Mouse (Mus musculus) activated CD4-positive, CD25-positive, alpha-beta regulatory T cell, adult 4 months (primary cell): ENCODE data around the gene Mapre1. TPM values are rescaled to one million over a fixed set of nuclear protein-coding genes. Genes with fewer than 3 reads are reported as not detected.
A peak's percentile ranks its signal among the peaks of the same experiment; 100 is the strongest.
"Not testable (repeated sequence)": the region's sequence is repeated elsewhere in the genome, so short reads cannot be mapped to it uniquely, and the experiment has no call there.

ENCODE experiments used
- ATAC-seq: one replicate; pipeline ENCODE4 v1.8.0; 2017
- polyA plus RNA-seq, 2 experiments: library from polyadenylated mRNA; unstranded; fragments of 100-300 nt; shearing (Covaris generic); gene quantifications; one replicate each; pipeline ENCODE4 v1.2.1; 2017

Mapre1 gene
- polyA plus RNA-seq: 100 to 1,000 TPM; 272 to 275 TPM

GRCm38 (mm10) chr2:153740500-153741436, at the start of gene Mapre1:
Gene Mapre1, plus strand, starts transcription at chr2:153741274.
- peak; percentile 95 for ATAC-seq

- ATAC-seq: not testable (repeated sequence)
Observed at GRCm38 (mm10) chr2:153693413-153693812, 47.7 kb upstream of the Mapre1 start.

GRCm38 (mm10) chr2:153694462-153695085, 46.5 kb upstream of the Mapre1 start:
- no peak for ATAC-seq

- no peak for ATAC-seq
Observed at GRCm38 (mm10) chr2:153696352-153696751, 44.7 kb upstream of the Mapre1 start, which contains the start of gene Dnmt3c. Gene Dnmt3c, plus strand, starts transcription at chr2:153696652.

- no peak for ATAC-seq
Observed at GRCm38 (mm10) chr2:153703389-153703788, 37.7 kb upstream of the Mapre1 start.

GRCm38 (mm10) chr2:153710701-153711330, 30.3 kb upstream of the Mapre1 start:
- ATAC-seq: no peak

- ATAC-seq: no peak
Observed at GRCm38 (mm10) chr2:153712646-153713091, 28.4 kb upstream of the Mapre1 start.

GRCm38 (mm10) chr2:153713227-153713626, 27.8 kb upstream of the Mapre1 start:
- no peak for ATAC-seq

- ATAC-seq: not testable (repeated sequence)
Observed at GRCm38 (mm10) chr2:153717861-153718260, 23.2 kb upstream of the Mapre1 start.

- ATAC-seq: no peak
Observed at GRCm38 (mm10) chr2:153723098-153723497, 18.0 kb upstream of the Mapre1 start.

- no peak for ATAC-seq
Observed at GRCm38 (mm10) chr2:153724424-153724823, 16.6 kb upstream of the Mapre1 start.

- ATAC-seq: no peak
Observed at GRCm38 (mm10) chr2:153724871-153725270, 16.2 kb upstream of the Mapre1 start.

- ATAC-seq: no peak
Observed at GRCm38 (mm10) chr2:153725291-153725690, 15.8 kb upstream of the Mapre1 start.

GRCm38 (mm10) chr2:153734033-153734432, 7.0 kb upstream of the Mapre1 start:
- peak; percentile 73 for ATAC-seq

GRCm38 (mm10) chr2:153741437-153742065, 477 bp downstream of the Mapre1 start:
- peak; percentile 25 for ATAC-seq

GRCm38 (mm10) chr2:153747994-153748393, 6.9 kb downstream of the Mapre1 start:
- no peak for ATAC-seq

- ATAC-seq: no peak
Observed at GRCm38 (mm10) chr2:153750363-153750762, 9.3 kb downstream of the Mapre1 start.

- ATAC-seq: no peak
Observed at GRCm38 (mm10) chr2:153762121-153762520, 21.0 kb downstream of the Mapre1 start.

- ATAC-seq: no peak
Observed at GRCm38 (mm10) chr2:153767484-153767883, 26.4 kb downstream of the Mapre1 start.

GRCm38 (mm10) chr2:153768881-153769280, 27.8 kb downstream of the Mapre1 start:
- no peak for ATAC-seq

GRCm38 (mm10) chr2:153772950-153773349, 31.9 kb downstream of the Mapre1 start:
- no peak for ATAC-seq

- ATAC-seq: no peak
Observed at GRCm38 (mm10) chr2:153775472-153775871, 34.4 kb downstream of the Mapre1 start.
